Mouse (Mus musculus): ENCODE results near the gene Nek4. TPM values are rescaled to one million over a fixed set of nuclear protein-coding genes. Genes with fewer than 3 reads are reported as not detected.

The Nek4 gene
- total RNA-seq, 2 experiments from 2014 or later: 7.8 to 8.3 TPM

DNA sequence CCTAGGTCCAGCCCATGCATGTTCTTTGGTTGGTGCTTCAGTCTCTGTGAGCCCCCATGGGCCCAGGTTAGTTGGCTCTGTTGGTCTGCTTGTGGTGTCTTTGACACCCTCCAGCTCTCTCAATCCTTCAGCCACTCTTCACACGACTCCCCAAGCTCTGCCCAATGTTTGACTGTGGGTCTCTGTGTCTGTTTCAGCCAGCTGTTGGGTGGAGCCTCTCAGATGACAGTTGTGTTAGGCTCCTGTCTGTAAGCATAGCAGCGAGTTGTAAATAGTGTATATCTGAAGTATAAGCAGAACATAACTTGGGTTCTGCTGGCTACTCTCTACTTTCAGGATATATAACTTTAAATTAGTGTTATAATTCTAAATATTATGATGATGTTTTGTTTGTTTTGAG lies 7.3 kb downstream of the Nek4 start:
- 0 out of 2 replicates have a peak, but pooled peaks have one; percentile 37 for ATAC-seq (replicated peaks; ENCODE audit: low FRiP score, low TSS enrichment, poor library complexity, severe bottlenecking)

DNA sequence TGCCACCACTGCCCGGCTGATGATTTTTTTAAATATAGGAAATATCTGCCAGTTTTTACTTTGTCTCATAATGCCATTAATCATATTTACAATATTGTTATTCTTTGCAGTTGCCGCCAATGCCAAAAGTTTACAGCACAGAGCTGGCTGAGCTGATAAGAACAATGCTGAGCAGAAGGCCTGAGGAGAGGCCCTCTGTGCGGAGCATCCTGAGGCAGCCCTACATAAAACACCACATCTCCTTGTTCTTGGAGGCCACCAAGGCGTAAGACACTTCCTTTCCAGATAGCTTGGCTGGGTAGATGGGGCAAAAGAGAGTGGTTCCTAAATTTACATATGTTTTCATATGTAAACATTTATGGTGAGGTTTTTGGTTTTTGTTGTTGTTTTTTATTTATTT lies 7.9 kb downstream of the Nek4 start:
- peak; percentile 68 for ATAC-seq (replicated peaks; ENCODE audit: low FRiP score, low TSS enrichment, poor library complexity, severe bottlenecking)

DNA sequence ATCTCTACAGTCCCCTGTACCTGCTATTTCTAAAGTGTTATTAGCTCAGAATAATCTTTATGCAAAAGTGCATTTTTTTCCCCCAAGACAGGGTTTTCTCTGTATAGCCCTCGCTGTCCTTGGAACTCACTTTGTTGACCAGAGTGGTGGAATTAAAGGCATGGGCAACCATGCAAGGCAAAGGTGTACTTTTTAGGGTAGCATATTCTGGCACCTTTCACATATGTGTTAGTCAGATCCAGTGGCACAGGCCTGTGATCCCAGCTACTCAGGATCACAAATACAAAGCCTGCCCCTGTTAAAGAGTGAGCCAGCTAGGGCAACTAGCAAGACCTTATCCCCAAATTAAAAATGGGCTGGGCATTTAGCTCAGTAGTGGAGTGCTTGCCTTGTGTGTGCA lies 9.2 kb downstream of the Nek4 start:
- ATAC-seq (replicated peaks; ENCODE audit: low FRiP score, low TSS enrichment, poor library complexity, severe bottlenecking): no peak

DNA sequence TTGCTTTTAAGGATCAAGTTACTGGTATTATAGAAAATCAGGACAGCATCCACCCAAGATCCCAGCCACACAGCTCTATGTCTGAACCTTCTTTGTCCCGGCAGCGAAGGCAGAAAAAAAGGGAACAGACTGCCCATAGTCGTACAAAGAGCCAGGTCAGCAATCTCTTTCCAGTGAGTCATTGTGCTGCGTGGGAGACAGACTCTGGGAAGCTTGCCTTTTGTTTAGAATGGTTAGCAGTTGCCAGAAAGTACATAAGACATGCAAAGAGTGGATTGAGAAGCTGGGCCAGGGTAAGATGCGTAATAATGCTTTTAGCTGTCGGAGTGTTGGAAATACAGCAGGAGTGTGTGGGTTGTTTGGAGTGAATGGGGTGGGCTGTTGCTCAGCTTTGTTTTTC lies 23.0 kb downstream of the Nek4 start:
- ATAC-seq (replicated peaks; ENCODE audit: low FRiP score, low TSS enrichment, poor library complexity, severe bottlenecking): no peak

DNA sequence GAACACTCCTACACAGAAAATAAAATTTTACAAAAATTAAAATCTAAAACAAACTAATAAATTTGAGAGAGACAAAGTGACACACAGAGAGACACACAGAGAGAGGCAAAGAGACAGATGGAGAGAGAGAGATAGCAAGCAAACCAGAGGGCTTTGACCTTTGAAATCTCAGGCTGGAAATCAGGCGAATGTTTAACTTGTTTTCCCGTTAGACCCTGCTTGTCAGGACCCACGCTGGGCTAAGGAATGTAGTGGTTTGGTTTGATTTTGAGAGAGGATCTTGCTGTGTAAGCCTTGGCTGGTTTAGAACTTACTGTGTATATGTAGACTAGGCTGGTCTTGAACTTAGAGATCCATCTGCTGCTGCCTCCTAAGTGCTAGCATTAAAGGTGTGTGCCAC lies 25.0 kb downstream of the Nek4 start:
- ATAC-seq (replicated peaks; ENCODE audit: low FRiP score, low TSS enrichment, poor library complexity, severe bottlenecking): no peak

DNA sequence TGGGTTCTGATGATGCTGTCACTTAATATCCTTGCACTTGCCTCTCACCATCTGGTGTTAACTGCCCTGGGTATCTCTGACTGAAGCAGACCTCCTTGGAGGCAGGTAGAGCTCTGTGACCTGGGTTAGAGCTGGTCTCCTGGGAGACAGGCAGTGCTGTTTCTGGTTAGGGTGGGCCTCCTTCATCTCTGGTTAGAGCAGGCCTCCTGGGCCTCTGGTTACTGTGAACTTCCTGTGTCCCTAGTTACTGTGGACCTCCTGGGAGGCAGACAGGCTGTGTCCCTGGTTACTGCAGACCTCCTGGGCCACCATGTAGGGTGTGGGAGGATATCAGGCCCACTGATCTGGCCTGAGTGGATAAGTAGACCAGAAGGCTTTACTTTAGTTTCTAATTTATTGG lies 45.2 kb downstream of the Nek4 start:
- ATAC-seq (replicated peaks; ENCODE audit: low FRiP score, low TSS enrichment, poor library complexity, severe bottlenecking): no peak

DNA sequence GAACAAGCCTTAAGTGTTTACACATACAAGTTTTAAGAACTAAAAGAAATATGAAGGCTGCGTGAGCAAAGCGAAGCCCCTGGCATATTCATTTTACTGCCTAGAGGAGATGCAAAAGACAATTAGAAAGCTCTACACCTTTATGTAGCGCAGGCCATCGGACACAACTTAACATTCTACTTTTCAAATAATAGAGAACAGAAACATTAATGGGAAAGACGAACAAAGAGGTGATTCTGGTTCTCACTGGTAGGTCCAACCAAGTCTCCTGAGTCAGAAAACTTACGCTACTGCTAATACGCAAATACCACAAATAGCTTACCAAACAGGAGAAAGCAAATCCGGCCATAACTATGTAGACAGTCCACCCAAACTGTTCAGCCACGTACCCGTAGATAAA lies 49.2 kb downstream of the Nek4 start:
- ATAC-seq (replicated peaks; ENCODE audit: low FRiP score, low TSS enrichment, poor library complexity, severe bottlenecking): no peak

DNA sequence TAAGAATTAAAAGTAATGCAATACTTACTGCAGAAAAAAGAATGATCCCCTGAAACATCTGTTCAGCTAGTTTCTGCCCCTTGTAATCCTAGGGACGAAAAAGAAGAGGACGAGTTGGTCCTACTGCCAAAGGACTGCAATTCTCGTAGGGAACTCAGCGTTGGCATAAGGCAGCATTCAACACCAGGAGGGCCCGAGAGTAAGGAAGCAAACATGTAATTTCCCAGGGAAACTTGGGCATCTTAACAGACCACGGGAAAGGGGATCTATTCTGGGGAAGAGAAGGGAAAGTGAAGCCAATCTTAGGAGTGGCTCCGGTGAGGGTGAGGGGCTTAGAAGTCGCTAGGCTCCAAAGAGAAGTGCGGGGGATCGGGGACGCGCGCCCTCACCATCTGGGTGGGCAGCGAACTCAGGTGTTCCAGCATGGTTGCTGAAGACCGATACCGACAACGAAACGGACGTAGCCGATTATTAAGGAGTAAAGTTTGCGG lies 49.7 kb downstream of the Nek4 start:
- 0 out of 2 replicates have a peak, but pooled peaks have one; percentile 35 for ATAC-seq (replicated peaks; ENCODE audit: low FRiP score, low TSS enrichment, poor library complexity, severe bottlenecking)

DNA sequence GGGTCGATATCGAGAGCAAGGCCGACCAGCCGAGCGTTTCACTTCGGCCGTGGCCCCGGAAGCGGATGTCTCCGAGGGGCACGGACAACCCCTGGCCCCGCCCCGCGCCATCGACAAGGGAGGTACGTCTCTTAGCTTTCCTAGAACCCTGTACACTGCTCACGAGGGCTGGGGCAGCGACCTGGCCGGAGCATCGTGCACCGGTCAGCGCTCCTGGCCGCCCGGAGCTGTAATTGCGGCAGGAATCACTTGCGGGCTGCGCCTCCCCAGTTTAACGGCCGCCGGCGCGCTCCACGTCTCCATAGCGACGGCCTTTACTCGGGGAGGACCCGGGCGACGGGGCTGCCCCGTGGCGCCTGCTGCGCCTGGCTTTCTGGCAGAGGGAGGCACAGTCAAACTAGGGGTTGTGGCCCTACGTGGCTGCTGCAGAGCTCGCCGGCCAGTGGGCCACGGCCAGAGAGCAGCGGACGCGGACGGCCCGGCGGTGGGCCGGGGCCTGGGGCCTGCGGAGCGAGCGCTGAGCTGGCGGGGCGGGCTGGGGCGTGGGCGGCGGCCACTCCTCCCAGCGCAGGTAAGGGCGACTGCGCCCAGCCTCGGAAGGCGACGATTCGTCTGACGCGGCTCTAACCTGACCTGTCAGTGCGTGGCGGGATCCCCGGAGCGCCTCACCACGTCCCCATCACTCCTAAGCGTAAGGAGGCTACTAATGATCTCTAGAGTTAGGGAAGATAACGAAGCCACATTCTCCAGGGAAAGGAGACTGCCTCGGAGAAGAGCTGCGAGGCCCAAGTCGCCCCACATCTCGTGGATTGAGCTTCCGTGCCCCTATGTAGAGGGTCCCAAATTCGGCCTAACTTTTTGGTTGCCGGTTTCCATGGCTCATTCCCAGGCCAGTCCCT lies 50.4 kb downstream of the Nek4 start, which contains the start of the genes Glt8d1 and Spcs1:
Glt8d1 (plus strand) TSS at position 94 of the 899 bp plus-strand sequence.
Spcs1 (minus strand) TSS at position 366 of the 899 bp plus-strand sequence.
- ATAC-seq (replicated peaks; ENCODE audit: low FRiP score, low TSS enrichment, poor library complexity, severe bottlenecking): peak; percentile 92

DNA sequence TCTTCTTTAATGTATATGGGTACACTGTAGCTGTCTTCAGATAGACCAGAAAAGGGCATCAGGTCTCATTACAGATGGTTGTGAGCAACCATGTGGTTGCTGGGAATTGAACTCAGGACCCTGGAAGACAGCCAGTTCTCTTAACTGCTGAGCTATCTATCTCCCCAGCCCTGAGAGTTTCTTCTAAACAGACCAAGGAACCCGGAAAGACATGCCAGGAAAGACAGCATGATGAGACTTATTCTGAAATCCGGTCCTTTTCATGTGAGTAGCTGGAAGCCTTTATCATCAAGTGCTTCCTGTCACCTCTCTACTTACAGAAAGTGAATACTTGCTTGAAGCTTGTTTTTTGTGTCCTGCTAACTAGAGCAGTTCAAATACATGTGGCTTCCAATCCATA lies 53.4 kb downstream of the Nek4 start:
- ATAC-seq (replicated peaks; ENCODE audit: low FRiP score, low TSS enrichment, poor library complexity, severe bottlenecking): no peak

DNA sequence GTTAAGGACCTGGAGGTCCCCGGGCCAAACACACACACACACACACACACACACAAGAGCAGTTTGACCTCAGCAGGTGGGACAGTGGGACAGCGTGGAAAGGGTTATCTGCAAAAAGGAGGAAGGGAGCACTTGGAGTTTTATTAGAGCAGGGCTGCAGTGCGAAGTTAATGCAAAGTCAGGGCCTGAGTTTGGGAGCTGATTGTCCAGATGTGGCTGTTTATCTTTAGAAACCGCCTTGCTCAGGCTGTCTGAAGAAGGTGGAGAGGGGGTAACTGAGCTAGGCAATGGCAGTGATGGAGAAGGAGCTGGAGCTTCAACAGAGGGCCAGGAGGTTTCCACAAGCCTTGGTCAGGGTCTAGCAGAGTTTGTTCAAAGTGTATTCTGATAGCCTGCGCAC lies 55.6 kb downstream of the Nek4 start:
- ATAC-seq (replicated peaks; ENCODE audit: low FRiP score, low TSS enrichment, poor library complexity, severe bottlenecking): peak; percentile 82

DNA sequence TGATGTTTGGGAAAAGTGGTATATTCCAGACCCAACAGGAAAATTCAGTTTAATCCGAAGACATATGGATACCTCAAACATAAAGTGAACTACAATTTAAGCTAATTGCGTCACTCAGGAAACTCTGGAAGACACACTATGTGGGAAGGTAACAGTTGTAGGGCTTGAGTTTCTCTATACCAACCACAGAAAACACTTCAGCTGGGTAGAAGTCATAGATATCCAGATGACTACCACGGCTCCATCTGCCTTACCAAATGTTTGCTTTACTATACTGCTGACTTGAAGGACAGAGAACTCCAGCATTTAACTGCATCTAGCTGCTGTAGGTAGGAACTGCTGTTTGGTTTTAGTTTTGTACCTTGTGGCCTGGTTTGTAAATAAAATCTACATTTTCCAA lies 60.4 kb downstream of the Nek4 start:
- ATAC-seq (replicated peaks; ENCODE audit: low FRiP score, low TSS enrichment, poor library complexity, severe bottlenecking): no peak

DNA sequence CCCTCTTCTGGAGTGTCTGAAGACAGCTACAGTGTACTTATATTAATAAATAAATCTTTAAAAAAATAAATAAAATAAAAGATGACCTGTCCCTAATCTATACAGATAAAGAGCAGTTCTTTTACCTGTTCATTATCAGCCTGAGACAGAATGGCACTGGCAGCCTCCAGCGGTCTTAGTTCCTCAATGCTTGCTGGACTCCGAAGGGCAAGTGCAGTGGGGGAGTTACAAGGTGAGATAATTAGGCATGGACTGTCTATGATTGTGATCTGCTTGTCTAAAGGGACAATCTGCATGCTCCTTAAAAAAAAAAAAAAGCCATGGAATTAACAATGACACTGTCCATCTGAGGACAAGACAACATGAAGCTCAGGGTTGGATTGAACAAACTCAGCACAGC lies 62.8 kb downstream of the Nek4 start:
- ATAC-seq (replicated peaks; ENCODE audit: low FRiP score, low TSS enrichment, poor library complexity, severe bottlenecking): no peak

DNA sequence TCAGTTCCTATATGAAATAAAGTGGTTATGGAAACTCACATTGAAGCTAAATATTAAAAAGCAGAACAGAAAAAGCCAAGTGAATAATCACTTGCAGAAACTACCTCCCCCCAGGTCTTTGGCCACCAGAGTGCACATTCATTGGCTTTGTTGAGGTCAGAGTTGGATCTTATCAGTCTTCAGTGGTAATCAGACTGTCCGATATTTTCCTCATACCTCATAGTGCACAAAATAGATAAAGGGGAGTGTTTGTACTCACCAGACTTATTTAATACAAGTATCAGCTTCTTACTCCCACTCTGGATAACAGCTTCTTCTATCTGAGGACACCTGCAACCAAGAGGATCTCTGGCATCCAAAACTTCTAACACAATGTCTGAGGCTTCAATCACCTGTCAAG lies 64.9 kb downstream of the Nek4 start:
- no peak for ATAC-seq (replicated peaks; ENCODE audit: low FRiP score, low TSS enrichment, poor library complexity, severe bottlenecking)

DNA sequence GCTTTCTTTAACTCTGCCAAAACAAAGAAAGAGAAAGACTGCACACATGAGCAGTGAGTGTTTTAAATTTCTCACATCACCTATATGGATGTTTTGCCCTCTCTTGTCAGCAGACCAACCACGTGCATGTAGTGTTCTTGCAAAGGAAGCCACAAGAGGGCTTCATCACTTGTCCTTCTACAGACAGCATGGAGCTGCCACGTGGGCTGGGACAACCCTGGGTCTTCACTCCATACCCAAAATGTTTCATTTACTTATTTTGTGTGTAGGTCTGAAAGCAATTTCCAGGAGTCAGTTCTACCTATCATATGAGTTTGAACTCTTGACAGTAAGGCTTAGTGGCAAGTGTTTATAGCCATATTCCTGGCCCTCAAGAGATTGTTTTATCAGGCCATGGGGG lies 66.7 kb downstream of the Nek4 start:
- ATAC-seq (replicated peaks; ENCODE audit: low FRiP score, low TSS enrichment, poor library complexity, severe bottlenecking): peak; percentile 68

DNA sequence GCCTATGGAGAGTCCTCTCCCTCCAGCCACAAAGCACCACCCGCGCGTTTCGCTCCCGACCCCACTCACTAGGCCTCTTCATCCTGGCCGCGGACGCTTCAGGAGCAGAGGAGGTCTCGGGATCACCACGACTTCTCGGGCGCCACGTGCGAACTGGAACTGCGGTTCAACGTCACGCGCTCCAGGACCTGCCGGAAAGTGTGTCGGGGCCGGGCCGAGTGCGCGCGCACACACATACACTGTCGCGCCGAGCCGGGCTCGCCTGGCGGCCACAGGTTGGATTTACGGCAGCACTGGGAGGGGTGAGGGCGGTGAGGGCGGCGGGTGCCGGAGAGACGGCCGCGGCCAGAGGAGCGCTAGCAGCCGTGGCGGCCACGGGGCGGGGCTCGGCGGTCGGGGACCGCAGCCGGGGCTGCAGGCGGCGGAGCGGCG lies 67.7 kb downstream of the Nek4 start, which contains the start of the genes Pbrm1 and Gnl3:
Pbrm1 (plus strand) TSS at position 279 of the 432 bp plus-strand sequence.
Gnl3 (minus strand) TSS at position 293 of the 432 bp plus-strand sequence.
- ATAC-seq (replicated peaks; ENCODE audit: low FRiP score, low TSS enrichment, poor library complexity, severe bottlenecking): peak; percentile 64

DNA sequence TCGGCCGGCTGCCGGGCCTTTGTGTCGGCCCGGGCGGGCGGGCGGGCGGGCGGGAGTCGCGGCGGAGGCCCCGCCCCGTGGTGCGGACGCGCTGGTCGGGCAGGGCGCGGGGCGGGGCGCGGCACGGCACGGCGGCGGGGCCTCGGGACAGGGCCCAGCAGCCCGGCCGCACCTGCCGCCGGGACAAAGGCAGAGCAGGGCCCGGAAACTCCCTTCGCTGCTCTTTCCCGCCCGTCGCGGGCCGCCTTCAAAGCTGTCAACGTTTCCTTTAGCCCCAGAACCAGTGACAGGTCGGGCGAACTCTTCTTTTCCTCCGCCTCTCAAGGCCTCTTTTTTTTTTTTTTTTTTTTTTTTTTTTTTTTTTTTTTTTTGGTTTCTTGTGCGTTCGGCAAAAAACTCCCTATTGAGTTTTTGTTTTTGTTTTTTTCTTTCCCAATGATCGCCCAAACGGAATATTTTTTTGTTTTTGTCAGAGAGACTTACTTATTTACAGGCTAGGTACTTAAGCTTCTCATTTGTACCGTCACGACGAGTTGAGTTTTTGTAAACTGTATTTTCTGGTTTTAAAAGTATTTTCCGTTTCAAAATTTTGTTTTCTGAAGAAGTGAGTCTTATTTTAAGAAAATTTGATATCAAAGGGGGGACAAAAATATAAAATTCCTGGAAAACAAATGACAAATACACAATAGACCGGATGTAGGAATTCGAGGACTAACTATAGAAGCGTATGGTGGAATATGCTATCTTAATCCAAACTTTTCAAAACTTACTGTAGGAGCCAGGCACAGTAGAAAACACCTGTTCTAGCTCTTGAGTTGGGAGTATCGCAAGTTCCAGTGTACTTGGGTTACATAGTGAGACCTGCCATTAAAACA lies 68.4 kb downstream of the Nek4 start:
- ATAC-seq (replicated peaks; ENCODE audit: low FRiP score, low TSS enrichment, poor library complexity, severe bottlenecking): peak; percentile 69

DNA sequence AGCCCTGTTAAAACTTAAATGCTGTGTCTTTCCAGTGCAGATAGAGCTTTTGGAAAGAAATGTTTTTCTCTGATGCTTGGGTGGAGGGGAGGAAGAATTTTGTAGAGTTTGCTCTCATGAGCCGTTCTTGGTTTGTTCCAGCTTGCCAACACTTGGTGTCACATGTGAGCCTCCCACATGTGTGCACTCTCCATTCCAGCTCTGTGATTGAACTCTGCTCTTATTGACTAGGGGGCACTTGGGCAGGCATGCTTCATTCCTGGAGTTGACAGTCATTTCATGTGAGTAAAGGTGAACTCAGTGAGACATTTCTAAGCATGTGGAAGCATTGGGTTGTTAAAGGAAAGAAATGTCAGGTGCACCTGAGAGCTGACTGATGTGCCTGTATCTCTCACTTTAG lies 71.4 kb downstream of the Nek4 start:
- ATAC-seq (replicated peaks; ENCODE audit: low FRiP score, low TSS enrichment, poor library complexity, severe bottlenecking): no peak

DNA sequence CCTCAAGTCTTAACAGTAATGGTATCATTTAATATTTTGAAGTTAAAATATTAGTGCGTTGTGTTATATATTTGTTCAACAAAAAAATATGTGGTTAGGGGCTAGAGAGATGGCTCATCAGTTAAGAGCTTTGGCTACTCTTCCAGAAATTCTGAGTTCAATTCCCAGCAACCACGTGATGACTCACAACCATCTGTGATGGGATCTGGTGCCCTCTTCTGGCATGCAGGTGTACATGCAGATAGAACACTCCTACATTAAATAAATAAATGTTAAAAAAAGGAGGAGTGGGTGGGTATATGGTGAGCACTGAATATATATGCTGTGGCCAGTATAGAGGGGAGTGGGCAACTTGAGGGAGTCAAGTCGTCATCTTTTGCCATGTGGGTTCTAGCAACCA lies 74.6 kb downstream of the Nek4 start:
- no peak for ATAC-seq (replicated peaks; ENCODE audit: low FRiP score, low TSS enrichment, poor library complexity, severe bottlenecking)
